Mouse (Mus musculus) thymus, adult 2 months (tissue): ENCODE results near the gene Flt3l. TPM values are rescaled to one million over a fixed set of nuclear protein-coding genes. Genes with fewer than 3 reads are reported as not detected.

Source experiments
- DNase-seq: peaks from one replicate; pipeline ENCODE4 v3.0.0; 2021
- H3K27ac ChIP-seq: fragments of 200-500 bp; 2 replicates; pipeline ENCODE4 v1.5.1; 2012; ENCODE audit warnings: low read length, control low read depth; ENCODE audit not compliant: control insufficient read depth, insufficient read depth
- H3K27me3 ChIP-seq: fragments of 200-500 bp; 2 replicates; pipeline ENCODE4 v1.6.1; 2012; ENCODE audit warnings: mild to moderate bottlenecking, low read length, moderate library complexity, mixed read lengths; ENCODE audit not compliant: control insufficient read depth, insufficient read depth
- H3K36me3 ChIP-seq: fragments of 200-500 bp; 2 replicates; pipeline ENCODE4 v1.6.1; 2012; ENCODE audit warnings: mild to moderate bottlenecking, low read length, moderate library complexity; ENCODE audit not compliant: control insufficient read depth, insufficient read depth
- H3K4me1 ChIP-seq: fragments of 200-500 bp; replicated peaks from 2 replicates; pipeline ENCODE4 v1.6.1; 2012; ENCODE audit warnings: low read length; ENCODE audit not compliant: control insufficient read depth, insufficient read depth
- H3K4me3 ChIP-seq: fragments of 200-500 bp; 2 replicates; pipeline ENCODE4 v1.5.1; 2012; ENCODE audit warnings: mild to moderate bottlenecking, low read length, control low read depth, moderate library complexity; ENCODE audit not compliant: control insufficient read depth, insufficient read depth
- CTCF ChIP-seq: fragments of 200-500 bp; IDR thresholded peaks from 2 replicates; pipeline ENCODE4 v1.5.1; 2012; ENCODE audit warnings: mild to moderate bottlenecking, control low read depth, low read length, moderate library complexity, borderline replicate concordance; ENCODE audit not compliant: control insufficient read depth, poor library complexity, insufficient read depth; ENCODE audit errors: extremely low read depth
- POLR2A ChIP-seq: fragments of 200-500 bp; IDR thresholded peaks from 2 replicates; pipeline ENCODE4 v1.6.1; 2012; ENCODE audit warnings: mild to moderate bottlenecking, low read length, control low read depth, moderate library complexity; ENCODE audit not compliant: control insufficient read depth, poor library complexity, insufficient read depth; ENCODE audit errors: extremely low read depth
- WGBS: fragments of 180-500 bp; shearing (Covaris S2); methylation state at CpG from one replicate; pipeline ENCODE4 v1.1.7; 2018; 5-methylcytosine and 5-hydroxymethylcytosine counted together
- polyA plus RNA-seq: library from polyadenylated mRNA; depleted of rRNA; stranded (reverse); fragments of >200 nt; gene quantifications from 2 replicates; pipeline ENCODE4 v1.2.3, GENCODE M21; 2012

Gene Flt3l
- polyA plus RNA-seq, 1 experiment, result 207 TPM

GRCm38 (mm10) chr7:45160316-45160800 is 24.1 kb upstream of the Flt3l start:
- H3K27ac ChIP-seq, result no peak overlapping the region

GRCm38 (mm10) chr7:45158991-45159390 is 22.8 kb upstream of the Flt3l start:
- no peak overlapping the region for H3K4me3 ChIP-seq
- H3K27me3 ChIP-seq, result peaks cover 5% of the 10 kb centered on the region
- H3K4me1 ChIP-seq, result peaks cover 11% of the 10 kb centered on the region
- TF ChIP-seq POLR2A, result no peak
- no peak for TF ChIP-seq CTCF
- H3K27ac ChIP-seq, result no peak overlapping the region
- no peaks in the 10 kb centered on the region for H3K36me3 ChIP-seq
- no peak for DNase-seq
- 100% methylated on average over 6 of the region's 6 CpGs for WGBS

More at GRCm38 (mm10) chr7:45160316-45160800, 24.1 kb upstream of the Flt3l start:
- 97% methylated on average over 6 of the region's 6 CpGs for whole genome bisulfite sequencing
- H3K36me3 ChIP-seq, result no peaks in the 10 kb centered on the region
- TF ChIP-seq CTCF (no peak), POLR2A (no peak)
- no peak for DNase-seq
- H3K4me3 ChIP-seq, result no peak overlapping the region
- peaks cover 7% of the 10 kb centered on the region for H3K4me1 ChIP-seq
- H3K27me3 ChIP-seq, result peaks cover 11% of the 10 kb centered on the region

- Histone ChIP-seq H3K4me3 (no peak overlapping the region), H3K4me1 (peaks cover 14% of the 10 kb centered on the region)
- WGBS, result 97% methylated on average over 14 of the region's 14 CpGs
Measured at GRCm38 (mm10) chr7:45157459-45157858, 21.2 kb upstream of the Flt3l start.

GRCm38 (mm10) chr7:45156206-45156605 is 20.0 kb upstream of the Flt3l start:
- no peak overlapping the region for H3K27ac ChIP-seq
- H3K4me3 ChIP-seq, result no peak overlapping the region
- no peaks in the 10 kb centered on the region for H3K27me3 ChIP-seq
- H3K36me3 ChIP-seq, result no peaks in the 10 kb centered on the region
- no peak for DNase-seq
- no peak for TF ChIP-seq POLR2A
- no peak for TF ChIP-seq CTCF
- peaks cover 7% of the 10 kb centered on the region for H3K4me1 ChIP-seq
- 97% methylated on average over 15 of the region's 15 CpGs for WGBS

More at GRCm38 (mm10) chr7:45157459-45157858, 21.2 kb upstream of the Flt3l start:
- no peak for DNase-seq
- no peak for TF ChIP-seq POLR2A
- TF ChIP-seq CTCF, result no peak
- no peaks in the 10 kb centered on the region for H3K27me3 ChIP-seq
- no peak overlapping the region for H3K27ac ChIP-seq
- H3K36me3 ChIP-seq, result no peaks in the 10 kb centered on the region

- Histone ChIP-seq H3K27me3 (no peaks in the 10 kb centered on the region), H3K4me1 (peaks cover 7% of the 10 kb centered on the region), H3K27ac (no peak overlapping the region), H3K4me3 (no peak overlapping the region), H3K36me3 (no peaks in the 10 kb centered on the region)
- 96% methylated on average over 9 of the region's 9 CpGs for WGBS
- TF ChIP-seq POLR2A (no peak), CTCF (no peak)
- no peak for DNase-seq
Measured at GRCm38 (mm10) chr7:45155590-45155989, 19.4 kb upstream of the Flt3l start.

GRCm38 (mm10) chr7:45154993-45155514 is 18.8 kb upstream of the Flt3l start:
- Histone ChIP-seq H3K27ac (no peak overlapping the region), H3K4me3 (no peak overlapping the region), H3K27me3 (no peaks in the 10 kb centered on the region), H3K4me1 (peaks cover 7% of the 10 kb centered on the region), H3K36me3 (no peaks in the 10 kb centered on the region)
- TF ChIP-seq POLR2A, result no peak
- TF ChIP-seq CTCF, result 0 out of 2 replicates have a peak, but pooled peaks have one; percentile 27
- DNase-seq, result peak; percentile 56
- 86% methylated on average over 12 of the region's 12 CpGs for WGBS
